Comparison of ENCODE assay signal across 8 mouse cellular contexts in the genomic region with DNA sequence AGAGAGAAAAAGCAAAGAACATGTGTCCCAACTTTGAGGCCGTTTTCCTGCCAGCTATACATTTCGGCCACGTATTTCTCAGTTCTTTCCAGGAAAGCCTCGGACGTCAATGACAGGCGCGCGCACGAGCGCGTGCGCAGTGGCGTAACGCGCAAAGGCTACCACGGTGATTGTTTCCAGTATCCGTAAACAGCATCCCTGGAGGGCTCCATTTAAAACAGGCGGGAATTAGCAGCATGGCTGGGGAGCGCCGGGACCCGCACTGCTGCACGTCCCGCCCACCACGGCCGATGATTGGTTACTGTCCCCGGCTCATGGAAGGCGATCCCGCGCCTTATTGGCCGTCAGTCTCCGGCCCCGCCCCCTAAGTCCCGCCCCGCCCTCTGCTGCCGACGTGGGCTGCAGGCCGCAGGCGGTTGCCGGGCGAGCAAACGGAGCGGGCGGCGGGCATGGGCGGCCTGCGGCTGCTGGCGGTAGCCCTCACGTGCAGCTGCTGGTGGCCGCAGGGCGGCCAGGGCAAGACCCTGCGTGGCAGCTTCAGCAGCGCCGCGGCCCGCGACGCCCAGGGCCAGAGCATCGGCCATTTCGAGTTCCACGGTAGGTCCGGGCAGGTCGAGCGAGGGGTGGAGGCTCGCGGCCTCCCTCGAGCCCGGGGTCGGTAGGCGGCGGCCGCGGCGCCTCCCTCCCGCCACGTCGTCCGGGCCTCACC. TPM values are rescaled to one million over a fixed set of nuclear protein-coding genes. Genes with fewer than 3 reads are reported as not detected.
A peak's percentile ranks its signal among the peaks of the same experiment; 100 is the strongest.
DNase-seq lines count a peak whose midpoint lies in the region; ATAC-seq lines count a peak whose summit lies in the region.

A gene (plus strand): TSS at position 415 of the 709 bp plus-strand sequence.

- peaks cover 24% of the 10 kb centered on the region for H3K4me1 ChIP-seq in hindbrain, embryonic 12.5 days

- H3K27me3 ChIP-seq in hindbrain, embryonic 12.5 days = peaks cover 4% of the 10 kb centered on the region; the same call in 1 of the 2 replicates

- H3K4me3 ChIP-seq in hindbrain, embryonic 12.5 days = peak within 1 kb of the TSS; percentile 82

- peak; percentile 95 for ATAC-seq in hindbrain, embryonic 12.5 days (ENCODE audit: low FRiP score)

- under 1% methylated on average over 68 of the region's 77 CpGs for WGBS in hindbrain, embryonic 12.5 days

- peak within 1 kb of the TSS; percentile 71 for H3K27ac ChIP-seq in hindbrain, embryonic 12.5 days

- peak within 1 kb of the TSS; percentile 85 for H3K4me2 ChIP-seq in hindbrain, embryonic 12.5 days (replicated peaks)

- DNase-seq in NIH3T3 (ENCODE audit: low read depth) = peak; percentile 98
- peak; percentile 99 for DNase-seq in cerebellum, postnatal 10 days
- peak; percentile 92 to 95 for DNase-seq in frontal cortex, postnatal 10 days (ENCODE audit: low spot score in 2 of 2)
- DNase-seq in layer of hippocampus, postnatal 14 days (ENCODE audit: low spot score in 2 of 2) = peak; percentile 94 to 97
- DNase-seq in lung, postnatal 14 days = peak; percentile 99
- DNase-seq in retina, adult 2 months (ENCODE audit: low read depth, low spot score) = peak; percentile 92
- DNase-seq in thymus, postnatal 36 days = peak; percentile 92 to 94

- H3K9me3 ChIP-seq in hindbrain, embryonic 12.5 days (replicated peaks) = no peaks in the 10 kb centered on the region

- H3K36me3 ChIP-seq in hindbrain, embryonic 12.5 days = peaks cover 18% of the 10 kb centered on the region

- H3K9ac ChIP-seq in hindbrain, embryonic 12.5 days = peak within 1 kb of the TSS; percentile 86

RNA-seq across cellular contexts. Expression of the gene that starts here (rescaled TPM):
- 36.4 and 38.6 TPM in 2 replicates for polyA plus RNA-seq in hindbrain, embryonic 12.5 days (2016; fragmentation: Nextera tagmentation; extraction: Ambion mirVana)
- 10 to 100 TPM; 26.4 to 26.5 TPM for total RNA-seq in layer of hippocampus, postnatal 14 days (2021)

Comparison
In these comparisons a context has a peak if more than half of its experiments do, and no peak if none do; other contexts are left out.
1. Peak in every context shown above with its lines: DNase-seq, ATAC-seq, H3K4me3 ChIP-seq and H3K27ac ChIP-seq.